Mouse (Mus musculus): ENCODE data around the gene Col25a1.

Gene Col25a1

DNA sequence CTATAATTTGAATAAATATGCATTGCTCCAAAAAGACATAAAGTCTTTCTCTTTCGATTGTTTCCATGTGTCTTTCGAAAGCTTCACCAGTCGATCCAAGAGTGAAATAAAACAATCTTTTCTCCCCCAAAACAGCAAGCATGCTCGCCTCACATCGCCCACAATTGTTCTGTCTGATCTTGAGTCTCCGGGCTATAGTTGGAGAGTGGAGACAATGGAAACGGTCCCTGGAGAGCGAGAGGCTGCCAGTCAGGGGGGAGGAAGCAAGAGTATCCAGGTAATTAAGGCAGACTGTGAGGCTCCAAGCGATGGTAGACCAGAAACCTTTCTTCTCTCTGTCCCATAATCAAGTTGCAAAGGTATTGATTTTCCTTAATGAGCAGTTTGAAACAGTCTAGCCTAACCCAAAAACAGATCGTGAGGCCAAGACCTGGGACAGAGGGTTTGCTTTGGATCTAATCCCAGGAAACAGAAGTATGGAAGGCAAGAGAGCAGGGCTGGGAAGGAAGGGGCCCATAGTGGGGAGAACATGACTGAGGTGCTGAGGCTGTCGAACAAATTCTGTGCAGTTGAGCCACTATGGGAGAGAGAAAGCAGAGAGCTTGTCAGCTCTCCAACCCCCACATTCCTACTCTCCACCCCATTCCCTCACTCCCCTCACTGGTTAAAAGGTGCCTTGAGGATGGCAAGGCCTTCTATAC, 515.0 kb downstream of the Col25a1 start:
- DNase-seq (ENCODE audit: inconsistent age in 2 of 2, low spot score in 1 of 2): no peak

All from adrenal gland, adult (tissue).